Comparison of ENCODE assay signal across 21 mouse cellular contexts in genomic region chr2:77337786-77338406, GRCm38 (mm10). TPM values are rescaled to one million over a fixed set of nuclear protein-coding genes. Genes with fewer than 3 reads are reported as not detected.
DNase-seq lines count a peak whose midpoint lies in the region; ATAC-seq lines count a peak whose summit lies in the region.
"Had no signal": no experiment of that assay in that cellular context is flagged by ENCODE, and none has a peak within 500 bp of the region (broad histone marks: within the 10 kb centered on the region; RNA-seq: fewer than 3 reads in every experiment).

No protein-coding gene starts in this region.

- no peak overlapping the region for H3K27ac ChIP-seq in midbrain, embryonic 11.5 days (ENCODE audit: low read depth, low read length)
- no peak overlapping the region for H3K27ac ChIP-seq in midbrain, embryonic 14.5 days (replicated peaks; ENCODE audit: low read depth, low read length)
- H3K27ac ChIP-seq: embryonic facial prominence, embryonic 10.5 days; embryonic facial prominence, embryonic 12.5 days; forebrain, embryonic 13.5 days; forebrain, embryonic 15.5 days had no signal

- no peak overlapping the region for H3K4me3 ChIP-seq in midbrain, embryonic 11.5 days (ENCODE audit: low read depth, low read length)
- H3K4me3 ChIP-seq in midbrain, embryonic 14.5 days (replicated peaks; ENCODE audit: low read depth, low read length), result no peak overlapping the region
- H3K4me3 ChIP-seq: embryonic facial prominence, embryonic 10.5 days; embryonic facial prominence, embryonic 12.5 days; forebrain, embryonic 13.5 days; forebrain, embryonic 15.5 days had no signal

- H3K36me3 ChIP-seq in midbrain, embryonic 11.5 days (ENCODE audit: control insufficient read depth, insufficient read depth, low read length), result no peaks in the 10 kb centered on the region
- H3K36me3 ChIP-seq in midbrain, embryonic 14.5 days (ENCODE audit: control insufficient read depth, insufficient read depth, low read length), result no peaks in the 10 kb centered on the region
- H3K36me3 ChIP-seq: embryonic facial prominence, embryonic 10.5 days; embryonic facial prominence, embryonic 12.5 days; forebrain, embryonic 15.5 days; G1E had no signal

- H3K27me3 ChIP-seq in midbrain, embryonic 11.5 days (ENCODE audit: control insufficient read depth, insufficient read depth, low read length), result no peaks in the 10 kb centered on the region
- H3K27me3 ChIP-seq in midbrain, embryonic 14.5 days (ENCODE audit: control insufficient read depth, insufficient read depth, low read length), result no peaks in the 10 kb centered on the region
- H3K27me3 ChIP-seq: embryonic facial prominence, embryonic 12.5 days; forebrain, embryonic 13.5 days; forebrain, embryonic 15.5 days; Patski had no signal

- no peak overlapping the region for H3K4me2 ChIP-seq in midbrain, embryonic 11.5 days
- no peak overlapping the region for H3K4me2 ChIP-seq in midbrain, embryonic 14.5 days (ENCODE audit: low read length)
- H3K4me2 ChIP-seq: embryonic facial prominence, embryonic 12.5 days; forebrain, embryonic 13.5 days; forebrain, embryonic 15.5 days had no signal

- H3K9me3 ChIP-seq in midbrain, embryonic 11.5 days (ENCODE audit: control insufficient read depth, low read length), result no peaks in the 10 kb centered on the region
- no peaks in the 10 kb centered on the region for H3K9me3 ChIP-seq in midbrain, embryonic 14.5 days (ENCODE audit: control insufficient read depth, low read length)
- H3K9me3 ChIP-seq: embryonic facial prominence, embryonic 10.5 days; embryonic facial prominence, embryonic 12.5 days; forebrain, embryonic 15.5 days had no signal

- no peaks in the 10 kb centered on the region for H3K4me1 ChIP-seq in midbrain, embryonic 11.5 days (ENCODE audit: control insufficient read depth, insufficient read depth, low read length)
- H3K4me1 ChIP-seq in midbrain, embryonic 14.5 days (ENCODE audit: control insufficient read depth, insufficient read depth, low read length), result peaks cover 7% of the 10 kb centered on the region; the same call in 1 of the 2 replicates
- H3K4me1 ChIP-seq: embryonic facial prominence, embryonic 10.5 days; embryonic facial prominence, embryonic 12.5 days; forebrain, embryonic 13.5 days; forebrain, embryonic 15.5 days had no signal

- DNase-seq in midbrain, embryonic 11.5 days (ENCODE audit: low spot score, missing footprints), result peak; percentile 72
- no peak for DNase-seq in midbrain, embryonic 14.5 days
- peak; percentile 76 for DNase-seq in ES-CJ7 (ENCODE audit: low read depth, low spot score)
- DNase-seq in R1 (ENCODE audit: low read depth, low spot score), result peak; percentile 89
- DNase-seq in cerebellum, postnatal 36 days, result no peak
- DNase-seq in thymus, postnatal 14 days, result no peak
- DNase-seq in cerebellum, adult 18-20 months, result no peak
- DNase-seq: adrenal gland, adult 8-10 months; adrenal gland, postnatal 14 days; adrenal gland, postnatal 36 days; cerebellum, adult 11-12 months; cerebellum, adult 8-10 months; cerebellum, adult 9-11 months; cerebellum, postnatal 14 days had no signal

- ATAC-seq in midbrain, embryonic 11.5 days (ENCODE audit: low FRiP score), result no peak
- no peak for ATAC-seq in midbrain, embryonic 14.5 days (ENCODE audit: low FRiP score, low TSS enrichment)
- ATAC-seq: activated CD4-positive, CD25-positive, alpha-beta regulatory T cell, adult 4 months; forebrain, embryonic 13.5 days; forebrain, embryonic 15.5 days; Patski had no signal

- 67% methylated on average over 3 of the region's 3 CpGs for WGBS in midbrain, embryonic 11.5 days
- 60% methylated on average over 3 of the region's 3 CpGs for WGBS in midbrain, embryonic 14.5 days

- H3K9ac ChIP-seq in midbrain, embryonic 11.5 days (ENCODE audit: low read length), result no peak overlapping the region
- no peak overlapping the region for H3K9ac ChIP-seq in midbrain, embryonic 14.5 days (replicated peaks; ENCODE audit: low read length)
- H3K9ac ChIP-seq: embryonic facial prominence, embryonic 12.5 days; forebrain, embryonic 13.5 days; forebrain, embryonic 15.5 days had no signal

RNA-seq across cellular contexts. Expression of gene Sestd1, which starts 57.5 kb away (rescaled TPM):
- 24.8 and 27.3 TPM in 2 replicates for polyA plus RNA-seq in midbrain, embryonic 11.5 days (2014; fragmentation: Nextera tagmentation; extraction: Ambion mirVana)
- polyA plus RNA-seq in midbrain, embryonic 14.5 days (2014; fragmentation: Nextera tagmentation; extraction: Ambion mirVana), result 43.5 and 52.2 TPM in 2 replicates

Comparison
In these comparisons a context has a peak if more than half of its experiments do, and no peak if none do; other contexts are left out.
1. DNase-seq: peak in midbrain, embryonic 11.5 days (single experiment), ES-CJ7 (single experiment) and R1 (single experiment); none in midbrain, embryonic 14.5 days (single experiment), cerebellum, postnatal 36 days (0 of 2), thymus, postnatal 14 days (single experiment) and cerebellum, adult 18-20 months (0 of 2).